Mouse (Mus musculus) adrenal gland, postnatal 14 days (tissue): ENCODE measurements around the gene Zc3h10. TPM values are rescaled to one million over a fixed set of nuclear protein-coding genes. Genes with fewer than 3 reads are reported as not detected.
"Not testable (repeated sequence)": the region's sequence is repeated elsewhere in the genome, so short reads cannot be mapped to it uniquely, and the experiment has no call there.

ENCODE experiments used
- DNase-seq: peaks from one replicate; pipeline ENCODE4 v3.0.0; 2021; ENCODE audit warnings: mixed read lengths
- microRNA-seq, 2 experiments: library from miRNA; unstranded; fragments of <30 nt; microRNA quantifications; one replicate each; pipeline ENCODE4 v1.2.0; 2021
- total RNA-seq: library from RNA; stranded (reverse); gene quantifications from 2 replicates; pipeline ENCODE4 v1.2.3, GENCODE M21; 2021

Gene Zc3h10
- total RNA-seq, 1 experiment from 2014 or later: 13.5 TPM

- DNase-seq: no peak
These were observed 50.3 kb downstream of the Zc3h10 start for GRCm38 (mm10) chr10:128497134-128497737.

- no peak for DNase-seq
These were observed 51.0 kb downstream of the Zc3h10 start for GRCm38 (mm10) chr10:128496509-128497077.

GRCm38 (mm10) chr10:128495903-128496302 is 51.7 kb downstream of the Zc3h10 start:
- no peak for DNase-seq

GRCm38 (mm10) chr10:128495270-128495669 is 52.3 kb downstream of the Zc3h10 start:
- DNase-seq: no peak

GRCm38 (mm10) chr10:128494667-128495245 is 52.8 kb downstream of the Zc3h10 start:
- DNase-seq: no peak

GRCm38 (mm10) chr10:128493695-128494666 is 53.6 kb downstream of the Zc3h10 start, which contains the start of gene Myl6:
Myl6 (minus strand) TSS chr10:128494145.
- peak; percentile 98 for DNase-seq

- DNase-seq: no peak
These were observed 54.3 kb downstream of the Zc3h10 start for GRCm38 (mm10) chr10:128493319-128493694.

- DNase-seq: peak; percentile 71
These were observed 54.8 kb downstream of the Zc3h10 start for GRCm38 (mm10) chr10:128492633-128493311.

- not testable (repeated sequence) for DNase-seq
These were observed 55.5 kb downstream of the Zc3h10 start for GRCm38 (mm10) chr10:128492051-128492450.

Small RNA genes within 50 kb of the gene (microRNA-seq; reads per million reads assigned to microRNA genes)
- gene Gm47275: 0 reads per million in 2 experiments
- gene Mir6916: 0 to 0.43 reads per million in 2 experiments
- 0 reads per million in 2 experiments for gene Mir6917

Other genes with a start within 250 kb of the Zc3h10 start
- gene Il23a, start 249.0 kb downstream of the Zc3h10 start, total RNA-seq: 0.26 TPM in 1 of 2 replicates, not detected in the other
- gene Pan2, start 244.4 kb downstream of the Zc3h10 start, total RNA-seq: 22.2 and 27.0 TPM in 2 replicates
- 150 and 152 TPM in 2 replicates for gene Cnpy2, start 225.3 kb downstream of the Zc3h10 start, total RNA-seq
- 918 and 1,019 TPM in 2 replicates for gene Cs, start 210.0 kb downstream of the Zc3h10 start, total RNA-seq
- 103 and 111 TPM in 2 replicates for gene Coq10a, start 178.8 kb downstream of the Zc3h10 start, total RNA-seq
- 66.7 and 66.9 TPM in 2 replicates for gene Ankrd52, start 170.7 kb downstream of the Zc3h10 start, total RNA-seq
- 0.78 TPM in 1 of 2 replicates, not detected in the other for gene Slc39a5, start 146.5 kb downstream of the Zc3h10 start, total RNA-seq
- 59.8 and 65.2 TPM in 2 replicates for gene Nabp2, start 136.3 kb downstream of the Zc3h10 start, total RNA-seq
- 38.4 and 40.2 TPM in 2 replicates for gene Rnf41, start 136.1 kb downstream of the Zc3h10 start, total RNA-seq
- 107 and 108 TPM in 2 replicates for gene Smarcc2, start 88.5 kb downstream of the Zc3h10 start, total RNA-seq
- gene Myl6, start 53.6 kb downstream of the Zc3h10 start, total RNA-seq: 800 and 862 TPM in 2 replicates
- gene Myl6b, start 49.1 kb downstream of the Zc3h10 start, total RNA-seq: 4.7 and 5.0 TPM in 2 replicates
- gene Esyt1, start 21.9 kb downstream of the Zc3h10 start, total RNA-seq: 28.5 and 36.9 TPM in 2 replicates
- gene Rpl41, start 1.5 kb upstream of the Zc3h10 start, total RNA-seq: 2,356 and 2,777 TPM in 2 replicates
- 93.5 and 107 TPM in 2 replicates for gene Pa2g4, start 18.2 kb upstream of the Zc3h10 start, total RNA-seq
- 4.4 and 9.1 TPM in 2 replicates for gene Erbb3, start 41.9 kb upstream of the Zc3h10 start, total RNA-seq
- 748 and 849 TPM in 2 replicates for gene Rps26, start 79.0 kb upstream of the Zc3h10 start, total RNA-seq
- gene Ikzf4, start 98.2 kb upstream of the Zc3h10 start, total RNA-seq: 0.74 and 2.0 TPM in 2 replicates
- 22.1 and 30.0 TPM in 2 replicates for gene Suox, start 126.3 kb upstream of the Zc3h10 start, total RNA-seq
- 91.4 and 96.4 TPM in 2 replicates for gene Rab5b, start 148.5 kb upstream of the Zc3h10 start, total RNA-seq
- 1.5 and 2.3 TPM in 2 replicates for gene Pmel, start 156.4 kb upstream of the Zc3h10 start, total RNA-seq
- gene Cdk2, start 157.3 kb upstream of the Zc3h10 start, total RNA-seq: 30.7 and 31.1 TPM in 2 replicates
- gene Dgka, start 197.1 kb upstream of the Zc3h10 start, total RNA-seq: 14.3 and 36.2 TPM in 2 replicates
- 22.3 and 29.1 TPM in 2 replicates for gene Pym1, start 200.1 kb upstream of the Zc3h10 start, total RNA-seq
- gene Mmp19, start 243.1 kb upstream of the Zc3h10 start, total RNA-seq: 24.6 and 30.9 TPM in 2 replicates